Mouse (Mus musculus): ENCODE measurements around the gene Pga5. TPM values are rescaled to one million over a fixed set of nuclear protein-coding genes. Genes with fewer than 3 reads are reported as not detected.

The Pga5 gene
- total and polyA plus RNA-seq, 2 experiments from 2014 or later, result not detected

GRCm38 (mm10) chr19:10640080-10640479, 37.8 kb downstream of the Pga5 start:
- Histone ChIP-seq H3K9me3 (ENCODE audit: low read length) (no peaks in the 10 kb centered on the region), H3K4me3 (ENCODE audit: low read depth, low read length) (no peak overlapping the region), H3K4me1 (ENCODE audit: insufficient read depth) (peaks cover 3% of the 10 kb centered on the region; the same call in 1 of the 2 replicates), H3K36me3 (ENCODE audit: insufficient read depth) (no peaks in the 10 kb centered on the region), H3K4me2 (ENCODE audit: low read depth) (no peak overlapping the region), H3K27ac (ENCODE audit: low read depth, low read length) (no peak overlapping the region), H3K27me3 (ENCODE audit: insufficient read depth, low read length) (no peaks in the 10 kb centered on the region), H3K9ac (no peak overlapping the region)
- TF ChIP-seq CTCF (IDR thresholded peaks at IDR 0.05; ENCODE audit: low read depth), result no peak
- ATAC-seq (peak; percentile 57), DNase-seq (no peak)
- WGBS, result 21% methylated on average over 5 of the region's 5 CpGs

- Histone ChIP-seq H3K27me3 (ENCODE audit: insufficient read depth, low read length) (no peaks in the 10 kb centered on the region), H3K9me3 (ENCODE audit: low read length) (no peaks in the 10 kb centered on the region), H3K36me3 (ENCODE audit: insufficient read depth) (no peaks in the 10 kb centered on the region), H3K4me3 (ENCODE audit: low read depth, low read length) (no peak overlapping the region), H3K4me1 (ENCODE audit: insufficient read depth) (peaks cover 9% of the 10 kb centered on the region; the same call in 1 of the 2 replicates), H3K9ac (no peak overlapping the region), H3K27ac (ENCODE audit: low read depth, low read length) (no peak overlapping the region), H3K4me2 (ENCODE audit: low read depth) (no peak overlapping the region)
- 67% methylated on average over 7 of the region's 7 CpGs for WGBS
- ATAC-seq (no peak), DNase-seq (no peak)
- no peak for TF ChIP-seq CTCF (IDR thresholded peaks at IDR 0.05; ENCODE audit: low read depth)
Measured at GRCm38 (mm10) chr19:10637840-10638239, 40.0 kb downstream of the Pga5 start.

GRCm38 (mm10) chr19:10634872-10635318, 43.0 kb downstream of the Pga5 start:
- Histone ChIP-seq H3K4me2 (ENCODE audit: low read depth) (peak overlapping the region; percentile 92), H3K36me3 (ENCODE audit: insufficient read depth) (peaks cover 10% of the 10 kb centered on the region), H3K27me3 (ENCODE audit: insufficient read depth, low read length) (no peaks in the 10 kb centered on the region), H3K27ac (ENCODE audit: low read depth, low read length) (0 out of 2 replicates have a peak overlapping the region, but pooled peaks have one; percentile 2), H3K4me1 (ENCODE audit: insufficient read depth) (peaks cover 9% of the 10 kb centered on the region; the same call in 1 of the 2 replicates), H3K9ac (peak overlapping the region; percentile 54), H3K9me3 (ENCODE audit: low read length) (no peaks in the 10 kb centered on the region), H3K4me3 (ENCODE audit: low read depth, low read length) (peak overlapping the region; percentile 37)
- TF ChIP-seq CTCF (IDR thresholded peaks at IDR 0.05; ENCODE audit: low read depth), result no peak
- DNase-seq (peak; percentile 77), ATAC-seq (peak; percentile 95)
- WGBS, result 3% methylated on average over 21 of the region's 21 CpGs

- peaks cover 16% of the 10 kb centered on the region for H3K36me3 ChIP-seq (ENCODE audit: insufficient read depth)
- TF ChIP-seq CTCF (IDR thresholded peaks at IDR 0.05; ENCODE audit: low read depth), result peak; percentile 50
- H3K27ac ChIP-seq (ENCODE audit: low read depth, low read length), result 0 out of 2 replicates have a peak within 1 kb of the TSS, but pooled peaks have one; percentile 2
- peaks cover 9% of the 10 kb centered on the region; the same call in 1 of the 2 replicates for H3K4me1 ChIP-seq (ENCODE audit: insufficient read depth)
- ATAC-seq, result peak; percentile 73
- H3K4me2 ChIP-seq (ENCODE audit: low read depth), result peak within 1 kb of the TSS; percentile 92
- DNase-seq, result peak; percentile 60
- H3K9ac ChIP-seq, result peak within 1 kb of the TSS; percentile 54
- no peaks in the 10 kb centered on the region for H3K27me3 ChIP-seq (ENCODE audit: insufficient read depth, low read length)
- peak within 1 kb of the TSS; percentile 37 for H3K4me3 ChIP-seq (ENCODE audit: low read depth, low read length)
- WGBS, result 2% methylated on average over 32 of the region's 32 CpGs
- no peaks in the 10 kb centered on the region for H3K9me3 ChIP-seq (ENCODE audit: low read length)
Measured at GRCm38 (mm10) chr19:10634106-10634871, 43.6 kb downstream of the Pga5 start, which contains the start of gene Vwce. Vwce (plus strand) TSS chr19:10634213.

Other genes with a start within 250 kb of the Pga5 start
- 6.5 and 7.7 TPM in 2 replicates for gene Lrrc10b, start 220.6 kb downstream of the Pga5 start, total RNA-seq (2014; rRNA removed)
- gene Lrrc10b, start 220.6 kb downstream of the Pga5 start, polyA plus RNA-seq (2015; fragmentation: Nextera tagmentation; extraction: Ambion mirVana), result 1.1 and 2.5 TPM in 2 replicates
- 3.5 and 5.1 TPM in 2 replicates for gene Ppp1r32, start 195.1 kb downstream of the Pga5 start, total RNA-seq (2014; rRNA removed)
- 4.4 and 6.0 TPM in 2 replicates for gene Ppp1r32, start 195.1 kb downstream of the Pga5 start, polyA plus RNA-seq (2015; fragmentation: Nextera tagmentation; extraction: Ambion mirVana)
- gene Cpsf7, start 152.8 kb downstream of the Pga5 start, total RNA-seq (2014; rRNA removed), result 62.6 and 74.9 TPM in 2 replicates
- gene Cpsf7, start 152.8 kb downstream of the Pga5 start, polyA plus RNA-seq (2015; fragmentation: Nextera tagmentation; extraction: Ambion mirVana), result 37.6 and 41.9 TPM in 2 replicates
- gene Sdhaf2, start 151.9 kb downstream of the Pga5 start, total RNA-seq (2014; rRNA removed), result 51.1 and 62.9 TPM in 2 replicates
- gene Sdhaf2, start 151.9 kb downstream of the Pga5 start, polyA plus RNA-seq (2015; fragmentation: Nextera tagmentation; extraction: Ambion mirVana), result 53.6 and 59.5 TPM in 2 replicates
- 23.5 and 26.9 TPM in 2 replicates for gene Tmem216, start 121.8 kb downstream of the Pga5 start, total RNA-seq (2014; rRNA removed)
- gene Tmem216, start 121.8 kb downstream of the Pga5 start, polyA plus RNA-seq (2015; fragmentation: Nextera tagmentation; extraction: Ambion mirVana), result 36.6 and 46.4 TPM in 2 replicates
- 21.4 and 24.9 TPM in 2 replicates for gene Cyb561a3, start 100.9 kb downstream of the Pga5 start, total RNA-seq (2014; rRNA removed)
- 18.9 and 22.0 TPM in 2 replicates for gene Cyb561a3, start 100.9 kb downstream of the Pga5 start, polyA plus RNA-seq (2015; fragmentation: Nextera tagmentation; extraction: Ambion mirVana)
- 16.6 and 21.2 TPM in 2 replicates for gene Tmem138, start 100.7 kb downstream of the Pga5 start, total RNA-seq (2014; rRNA removed)
- gene Tmem138, start 100.7 kb downstream of the Pga5 start, polyA plus RNA-seq (2015; fragmentation: Nextera tagmentation; extraction: Ambion mirVana), result 28.3 and 31.7 TPM in 2 replicates
- gene Ddb1, start 72.7 kb downstream of the Pga5 start, total RNA-seq (2014; rRNA removed), result 245 and 273 TPM in 2 replicates
- gene Ddb1, start 72.7 kb downstream of the Pga5 start, polyA plus RNA-seq (2015; fragmentation: Nextera tagmentation; extraction: Ambion mirVana), result 130 and 145 TPM in 2 replicates
- gene Tkfc, start 72.4 kb downstream of the Pga5 start, total RNA-seq (2014; rRNA removed), result 8.8 and 12.8 TPM in 2 replicates
- 19.3 and 22.7 TPM in 2 replicates for gene Tkfc, start 72.4 kb downstream of the Pga5 start, polyA plus RNA-seq (2015; fragmentation: Nextera tagmentation; extraction: Ambion mirVana)
- 1.5 and 1.7 TPM in 2 replicates for gene Vwce, start 43.9 kb downstream of the Pga5 start, total RNA-seq (2014; rRNA removed)
- 0.44 and 0.88 TPM in 2 replicates for gene Vwce, start 43.9 kb downstream of the Pga5 start, polyA plus RNA-seq (2015; fragmentation: Nextera tagmentation; extraction: Ambion mirVana)
- 27.9 and 29.0 TPM in 2 replicates for gene Vps37c, start 10.7 kb upstream of the Pga5 start, total RNA-seq (2014; rRNA removed)
- gene Vps37c, start 10.7 kb upstream of the Pga5 start, polyA plus RNA-seq (2015; fragmentation: Nextera tagmentation; extraction: Ambion mirVana), result 34.5 TPM in 2 replicates
- gene Cd5, start 60.9 kb upstream of the Pga5 start, total RNA-seq (2014; rRNA removed), result 0.10 TPM in 1 of 2 replicates, not detected in the other
- gene Cd5, start 60.9 kb upstream of the Pga5 start, polyA plus RNA-seq (2015; fragmentation: Nextera tagmentation; extraction: Ambion mirVana), result 0.24 and 0.52 TPM in 2 replicates
- gene Cd6, start 152.0 kb upstream of the Pga5 start, total RNA-seq (2014; rRNA removed), result not detected in 2 replicates
- 0.05 TPM in 1 of 2 replicates, not detected in the other for gene Cd6, start 152.0 kb upstream of the Pga5 start, polyA plus RNA-seq (2015; fragmentation: Nextera tagmentation; extraction: Ambion mirVana)
- 0.62 and 0.90 TPM in 2 replicates for gene Slc15a3, start 161.7 kb upstream of the Pga5 start, total RNA-seq (2014; rRNA removed)
- 0.26 and 0.42 TPM in 2 replicates for gene Slc15a3, start 161.7 kb upstream of the Pga5 start, polyA plus RNA-seq (2015; fragmentation: Nextera tagmentation; extraction: Ambion mirVana)
- gene Tmem132a, start 191.9 kb upstream of the Pga5 start, total RNA-seq (2014; rRNA removed), result 323 and 362 TPM in 2 replicates
- 180 and 184 TPM in 2 replicates for gene Tmem132a, start 191.9 kb upstream of the Pga5 start, polyA plus RNA-seq (2015; fragmentation: Nextera tagmentation; extraction: Ambion mirVana)
- 22.2 and 25.5 TPM in 2 replicates for gene Tmem109, start 203.9 kb upstream of the Pga5 start, total RNA-seq (2014; rRNA removed)
- 33.7 and 38.8 TPM in 2 replicates for gene Tmem109, start 203.9 kb upstream of the Pga5 start, polyA plus RNA-seq (2015; fragmentation: Nextera tagmentation; extraction: Ambion mirVana)
- 243 and 271 TPM in 2 replicates for gene Prpf19, start 217.2 kb upstream of the Pga5 start, total RNA-seq (2014; rRNA removed)
- 35.6 and 36.9 TPM in 2 replicates for gene Prpf19, start 217.2 kb upstream of the Pga5 start, polyA plus RNA-seq (2015; fragmentation: Nextera tagmentation; extraction: Ambion mirVana)
- 0.10 and 0.23 TPM in 2 replicates for gene Zp1, start 242.6 kb upstream of the Pga5 start, total RNA-seq (2014; rRNA removed)
- 0.59 and 0.68 TPM in 2 replicates for gene Zp1, start 242.6 kb upstream of the Pga5 start, polyA plus RNA-seq (2015; fragmentation: Nextera tagmentation; extraction: Ambion mirVana)

Measured in forebrain, postnatal 0 days (tissue).